Mouse (Mus musculus): ENCODE results near the gene Tmem184b.

- no peak for TF ChIP-seq CTCF (IDR thresholded peaks at IDR 0.05; ENCODE audit: extremely low read depth, insufficient read length, insufficient replicate concordance, low read depth, low read length)
- no peak for TF ChIP-seq POLR2A (IDR thresholded peaks at IDR 0.05; ENCODE audit: low read depth, low read length)
Observed at GRCm38 (mm10) chr15:79352479-79352878, 50.9 kb downstream of the Tmem184b start.

All from small intestine, adult 2 months (tissue).